Mouse (Mus musculus) embryonic facial prominence, embryonic 14.5 days (tissue): ENCODE measurements around the gene Gm15517. TPM values are rescaled to one million over a fixed set of nuclear protein-coding genes. Genes with fewer than 3 reads are reported as not detected.
A peak's percentile ranks its signal among the peaks of the same experiment; 100 is the strongest.

Experiments
- ATAC-seq: fragments of 200-750 bp; cut with Nextera tagmentation; 2 replicates; pipeline ENCODE4 v1.8.0; 2017; ENCODE audit warnings: low read depth, moderate number of reproducible peaks, moderate TSS enrichment
- DNase-seq: peaks from one replicate; pipeline ENCODE4 v3.0.0-alpha.2; 2015; ENCODE audit warnings: low spot score
- H3K27ac ChIP-seq: fragments of 300-500 bp; sonication (generic); replicated peaks from 2 replicates; pipeline ENCODE4 v1.5.1; 2014; ENCODE audit warnings: low read depth, mild to moderate bottlenecking, low read length, moderate library complexity
- H3K27me3 ChIP-seq: fragments of 300-500 bp; sonication (generic); replicated peaks from 2 replicates; pipeline ENCODE4 v1.6.1; 2014; ENCODE audit warnings: low read length; ENCODE audit not compliant: control insufficient read depth, insufficient read depth
- H3K36me3 ChIP-seq: fragments of 300-500 bp; sonication (generic); 2 replicates; pipeline ENCODE4 v1.6.1; 2014; ENCODE audit warnings: low read length, mixed read lengths; ENCODE audit not compliant: control insufficient read depth, insufficient read depth
- H3K4me1 ChIP-seq: fragments of 300-500 bp; sonication (generic); 2 replicates; pipeline ENCODE4 v1.6.1; 2014; ENCODE audit warnings: antibody characterized with exemption, low read length; ENCODE audit not compliant: control insufficient read depth, insufficient read depth
- H3K4me2 ChIP-seq: fragments of 300-500 bp; sonication (generic); 2 replicates; pipeline ENCODE4 v1.6.1; 2014; ENCODE audit warnings: low read depth, mild to moderate bottlenecking, low read length, moderate library complexity, mixed read lengths
- H3K4me3 ChIP-seq: fragments of 300-500 bp; sonication (generic); 2 replicates; pipeline ENCODE4 v1.5.1; 2014; ENCODE audit warnings: low read depth, mild to moderate bottlenecking, low read length
- H3K9ac ChIP-seq: fragments of 300-500 bp; sonication (generic); 2 replicates; pipeline ENCODE4 v1.6.1; 2014; ENCODE audit warnings: low read depth, mild to moderate bottlenecking, low read length, moderate library complexity, mixed read lengths
- H3K9me3 ChIP-seq: fragments of 300-500 bp; sonication (generic); 2 replicates; pipeline ENCODE4 v1.6.1; 2016; ENCODE audit warnings: low read length; ENCODE audit not compliant: control insufficient read depth
- WGBS: fragments of 180-500 bp; shearing (Covaris S2); extraction: QIAGEN DNeasy Blood & Tissue Kit; methylation state at CpG from one replicate; pipeline ENCODE4 v1.1.7; 2014; 5-methylcytosine and 5-hydroxymethylcytosine counted together
- polyA plus RNA-seq: library from polyadenylated mRNA; unstranded; fragments of >200 nt; fragmentation: Nextera tagmentation; extraction: Ambion mirVana; gene quantifications from 2 replicates; pipeline ENCODE4 v1.2.1, GENCODE M21; 2014

Gm15517 gene
- polyA plus RNA-seq, 1 experiment from 2014 or later = not detected

DNA sequence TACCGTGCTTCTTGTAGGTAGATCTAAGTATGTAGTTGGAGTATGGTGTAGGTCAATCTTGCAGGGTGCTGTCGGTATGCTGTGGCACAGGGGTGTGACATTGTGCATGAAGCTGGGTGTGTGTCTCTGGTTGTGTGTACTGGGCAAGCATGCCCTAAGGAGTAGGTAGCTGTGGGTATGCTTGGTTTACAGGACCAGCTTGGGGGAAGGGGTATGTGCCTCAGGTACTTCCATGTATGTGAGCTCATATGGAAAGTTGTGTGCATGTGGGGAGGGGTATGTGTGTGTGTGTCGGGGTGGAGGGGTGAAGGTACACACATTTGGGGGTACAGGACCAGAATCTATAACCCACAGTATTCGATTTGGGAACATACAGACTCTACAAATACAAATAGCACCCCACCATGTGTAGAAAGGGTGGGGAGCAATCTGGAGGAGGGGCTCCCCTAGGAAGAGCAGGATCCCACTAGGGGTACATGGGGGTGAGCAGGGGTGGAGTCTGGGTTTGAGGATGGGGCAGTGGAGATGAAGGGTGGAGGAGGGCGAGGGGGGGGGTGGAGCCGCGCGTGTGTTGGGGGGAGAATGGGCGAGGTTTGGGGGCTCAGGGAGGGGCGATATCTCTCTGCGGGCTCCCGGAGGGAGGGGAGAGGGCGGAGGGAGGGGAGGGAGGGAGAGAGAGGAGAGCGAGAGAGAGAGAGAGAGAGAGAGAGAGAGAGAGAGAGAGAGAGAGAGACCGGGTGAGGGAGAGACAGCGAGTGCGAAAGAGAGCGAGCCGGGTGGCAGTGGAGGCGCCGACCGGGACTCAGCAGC lies 48.4 kb downstream of the Gm15517 start, which contains the start of gene Shank1:
Shank1 (plus strand) TSS at position 779 of the 810 bp plus-strand sequence.
- Histone ChIP-seq H3K27me3 (no peaks in the 10 kb centered on the region; the same call in 1 of the 2 replicates), H3K36me3 (0 out of 2 replicates have a peak, but pooled peaks cover 11% of the 10 kb centered on the region), H3K27ac (no peak within 1 kb of the TSS), H3K4me1 (peaks cover 22% of the 10 kb centered on the region), H3K9ac (peak within 1 kb of the TSS; percentile 66), H3K4me2 (peak within 1 kb of the TSS; percentile 95), H3K9me3 (no peaks in the 10 kb centered on the region), H3K4me3 (peak within 1 kb of the TSS; percentile 53)
- ATAC-seq = no peak
- peak; percentile 33 for DNase-seq
- WGBS = 12% methylated on average over 15 of the region's 22 CpGs

- Histone ChIP-seq H3K4me2 (peak overlapping the region; percentile 95), H3K4me3 (peak overlapping the region; percentile 53), H3K4me1 (peaks cover 22% of the 10 kb centered on the region), H3K9ac (peak overlapping the region; percentile 66), H3K27ac (no peak overlapping the region), H3K9me3 (no peaks in the 10 kb centered on the region), H3K27me3 (no peaks in the 10 kb centered on the region; the same call in 1 of the 2 replicates), H3K36me3 (0 out of 2 replicates have a peak, but pooled peaks cover 12% of the 10 kb centered on the region)
- ATAC-seq = no peak
- 0% methylated on average over 20 of the region's 40 CpGs for WGBS
- DNase-seq = no peak
Observed at GRCm38 (mm10) chr7:44310285-44310877, 49.1 kb downstream of the Gm15517 start.

- no peaks in the 10 kb centered on the region; the same call in 1 of the 2 replicates for H3K27me3 ChIP-seq
- 1% methylated on average over 22 of the region's 38 CpGs for WGBS
- ATAC-seq = no peak
Observed at GRCm38 (mm10) chr7:44310878-44311712, 49.8 kb downstream of the Gm15517 start.

More at GRCm38 (mm10) chr7:44310878-44311712, 49.8 kb downstream of the Gm15517 start:
- no peak for DNase-seq
- Histone ChIP-seq H3K4me1 (peaks cover 15% of the 10 kb centered on the region), H3K36me3 (0 out of 2 replicates have a peak, but pooled peaks cover 12% of the 10 kb centered on the region), H3K27ac (no peak overlapping the region), H3K9ac (peak overlapping the region; percentile 66), H3K4me2 (peak overlapping the region; percentile 95), H3K9me3 (no peaks in the 10 kb centered on the region), H3K4me3 (peak overlapping the region; percentile 53)

Other genes starting within 250 kb of the Gm15517 start
- 1.2 and 2.2 TPM in 2 replicates for gene Klk1b26, start 249.3 kb upstream of the Gm15517 start, polyA plus RNA-seq
- gene Klk1b27, start 209.2 kb upstream of the Gm15517 start, polyA plus RNA-seq = not detected in 2 replicates
- not detected in 2 replicates for gene Klk1b21, start 159.1 kb upstream of the Gm15517 start, polyA plus RNA-seq
- not detected in 2 replicates for gene Klk1b22, start 148.8 kb upstream of the Gm15517 start, polyA plus RNA-seq
- gene Klk1b16, start 124.7 kb upstream of the Gm15517 start, polyA plus RNA-seq = not detected in 2 replicates
- not detected in 2 replicates for gene Klk1b24, start 73.2 kb upstream of the Gm15517 start, polyA plus RNA-seq
- gene Klk1b3, start 63.3 kb upstream of the Gm15517 start, polyA plus RNA-seq = not detected in 2 replicates
- not detected in 2 replicates for gene Klk1b4, start 54.0 kb upstream of the Gm15517 start, polyA plus RNA-seq
- gene Klk1b5, start 45.5 kb upstream of the Gm15517 start, polyA plus RNA-seq = not detected in 2 replicates
- gene Klk1, start 36.1 kb upstream of the Gm15517 start, polyA plus RNA-seq = not detected in 2 replicates
- not detected in 2 replicates for gene Gm36864, start 25.3 kb upstream of the Gm15517 start, polyA plus RNA-seq
- 0.83 and 1.1 TPM in 2 replicates for gene 1700028J19Rik, start 14.8 kb upstream of the Gm15517 start, polyA plus RNA-seq
- gene 2410002F23Rik, start 14.7 kb upstream of the Gm15517 start, polyA plus RNA-seq = 117 and 144 TPM in 2 replicates
- gene Acp4, start 4.1 kb upstream of the Gm15517 start, polyA plus RNA-seq = 0.92 and 0.96 TPM in 2 replicates
- 27.3 and 34.6 TPM in 2 replicates for gene Clec11a, start 45.5 kb downstream of the Gm15517 start, polyA plus RNA-seq
- 3.6 and 3.7 TPM in 2 replicates for gene Shank1, start 48.8 kb downstream of the Gm15517 start, polyA plus RNA-seq
- 2.4 and 2.6 TPM in 2 replicates for gene Syt3, start 122.7 kb downstream of the Gm15517 start, polyA plus RNA-seq
- gene 1700008O03Rik, start 124.4 kb downstream of the Gm15517 start, polyA plus RNA-seq = 0.33 and 0.80 TPM in 2 replicates
- gene Lrrc4b, start 167.6 kb downstream of the Gm15517 start, polyA plus RNA-seq = 1.8 and 2.1 TPM in 2 replicates
- gene Aspdh, start 203.9 kb downstream of the Gm15517 start, polyA plus RNA-seq = 0.43 and 0.47 TPM in 2 replicates
- gene Josd2, start 206.5 kb downstream of the Gm15517 start, polyA plus RNA-seq = 91.2 and 92.8 TPM in 2 replicates
- 140 and 145 TPM in 2 replicates for gene Emc10, start 235.1 kb downstream of the Gm15517 start, polyA plus RNA-seq
- 5.4 and 10.7 TPM in 2 replicates for gene Fam71e1, start 235.1 kb downstream of the Gm15517 start, polyA plus RNA-seq